Mouse (Mus musculus) gastrocnemius, adult 2 months (tissue): ENCODE data around the gene Dach1. TPM values are rescaled to one million over a fixed set of nuclear protein-coding genes. Genes with fewer than 3 reads are reported as not detected.

Experiments used
- DNase-seq: peaks from one replicate; pipeline ENCODE4 v3.0.0; 2022
- H3K27ac ChIP-seq: fragments of 200-600 bp; 2 replicates; pipeline ENCODE4 v1.8.1; 2022; ENCODE audit warnings: mild to moderate bottlenecking
- H3K4me3 ChIP-seq: fragments of 200-600 bp; 2 replicates; pipeline ENCODE4 v1.8.1; 2022; ENCODE audit warnings: mild to moderate bottlenecking, moderate library complexity
- CTCF ChIP-seq: fragments of 200-600 bp; IDR thresholded peaks from 2 replicates; pipeline ENCODE4 v1.8.1; 2022; ENCODE audit warnings: antibody characterized with exemption, mild to moderate bottlenecking, moderate library complexity
- intact Hi-C: fragments of 180-260 bp; cut with DNase I; formaldehyde crosslinking; loops from one replicate; pipeline ENCODE4 v1.15.1; 2025
- total RNA-seq, 2 experiments: library from RNA; stranded (reverse); gene quantifications; 2 replicates each; pipeline ENCODE4 v1.2.3; 2021

Gene Dach1
- total RNA-seq, 2 experiments from 2014 or later, result 2.5 to 4.3 TPM

DNA sequence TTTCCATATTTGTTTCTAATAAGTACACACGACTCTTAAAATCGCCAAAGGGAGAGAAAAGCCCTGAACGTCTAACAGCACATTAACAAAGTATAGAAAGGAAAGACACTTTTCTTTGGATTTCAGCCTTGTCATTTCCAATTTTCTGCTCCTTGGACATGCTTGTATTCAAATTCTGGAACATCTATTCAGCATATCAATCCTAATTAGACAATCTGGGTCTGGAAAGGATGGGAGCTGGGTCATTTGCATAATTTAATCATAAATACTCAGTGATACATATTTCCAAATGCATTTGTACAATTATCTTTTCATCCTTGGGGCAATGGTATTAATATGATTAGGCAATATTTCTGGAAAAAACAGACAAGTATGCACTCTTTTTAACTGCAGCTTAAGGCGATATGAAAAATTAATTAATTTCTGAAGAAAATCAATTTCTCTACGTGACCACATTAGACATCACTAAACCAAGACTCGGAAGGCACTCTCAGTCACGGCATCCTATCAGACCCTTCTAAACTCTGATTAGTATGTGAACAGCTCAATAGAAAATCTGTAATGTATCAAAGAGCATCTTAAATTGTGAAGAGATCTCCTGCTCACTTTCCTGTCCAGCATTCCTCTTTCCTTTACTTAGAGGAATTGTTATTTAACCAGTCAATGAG lies 13.7 kb downstream of the Dach1 start:
- TF ChIP-seq CTCF, result no peak
- H3K27ac ChIP-seq, result no peak overlapping the region
- no peak for DNase-seq

GRCm38 (mm10) chr14:98154832-98155422 lies 14.6 kb downstream of the Dach1 start:
- no peak for TF ChIP-seq CTCF
- intact Hi-C loops, result no loop called here
- H3K27ac ChIP-seq, result no peak overlapping the region
- no peak overlapping the region for H3K4me3 ChIP-seq
- no peak for DNase-seq

More for the DNA sequence above, 13.7 kb downstream of the Dach1 start:
- H3K4me3 ChIP-seq, result no peak overlapping the region
- intact Hi-C loops, result no loop called here

GRCm38 (mm10) chr14:98141758-98142157 lies 27.8 kb downstream of the Dach1 start:
- DNase-seq, result no peak
- intact Hi-C loops, result no loop called here
- TF ChIP-seq CTCF, result no peak
- Histone ChIP-seq H3K27ac (no peak overlapping the region), H3K4me3 (no peak overlapping the region)

DNA sequence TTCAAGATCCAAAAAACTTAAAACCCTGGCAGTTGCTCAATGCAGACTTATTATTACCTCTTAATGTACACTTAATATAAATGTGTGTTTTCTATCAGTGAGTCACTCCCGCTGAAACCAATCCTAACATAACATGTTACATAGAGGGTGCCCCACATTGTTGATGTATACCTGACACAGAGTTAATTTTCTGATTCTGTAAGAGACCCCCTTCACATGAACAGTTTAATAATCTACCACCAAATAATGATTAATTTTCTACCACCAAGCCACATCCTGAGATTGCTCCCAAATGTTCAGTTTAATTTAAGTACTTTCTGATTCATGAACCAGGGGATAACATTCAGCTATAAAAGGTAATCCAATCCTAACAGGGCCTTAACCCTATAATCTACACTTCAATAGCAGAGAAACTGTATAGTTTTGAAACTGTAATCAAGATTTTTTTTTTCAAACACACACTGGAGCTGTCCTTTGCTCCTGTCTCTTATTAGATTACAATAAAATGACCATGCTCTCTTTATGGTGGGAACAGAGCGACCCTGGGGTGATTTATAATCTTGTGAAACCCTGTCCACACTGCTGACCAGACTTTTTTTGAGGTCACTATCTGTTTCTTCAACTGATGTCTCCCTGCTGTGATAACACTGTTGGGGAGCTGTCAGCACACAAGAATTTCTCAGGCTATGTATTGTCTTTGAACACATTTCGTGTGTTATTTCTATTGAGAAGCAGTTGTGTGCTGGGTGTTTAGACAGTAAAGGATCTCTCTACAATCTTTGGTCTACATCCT lies 30.5 kb downstream of the Dach1 start:
- TF ChIP-seq CTCF, result no peak
- DNase-seq, result no peak
- no peak overlapping the region for H3K4me3 ChIP-seq
- intact Hi-C loops, result no loop called here
- no peak overlapping the region for H3K27ac ChIP-seq

DNA sequence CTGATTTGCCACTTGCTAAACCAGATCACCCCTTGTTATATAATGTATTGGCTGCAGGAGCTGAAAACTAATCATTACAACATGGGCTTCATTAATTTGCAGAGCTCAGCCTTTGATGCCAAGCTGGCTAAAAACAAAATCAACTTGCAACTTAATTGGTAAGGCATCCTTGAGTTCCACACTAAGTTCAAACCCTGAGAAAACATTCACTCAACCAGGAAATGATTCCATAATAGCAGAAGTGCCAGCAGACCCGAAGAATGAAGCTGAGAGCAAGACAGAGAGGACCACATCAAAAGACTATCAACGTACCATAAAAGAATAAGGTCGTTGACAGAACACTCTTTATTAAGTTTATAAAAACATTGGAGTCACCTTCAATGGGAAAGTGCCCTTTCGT lies 35.0 kb downstream of the Dach1 start:
- no peak for DNase-seq
- no peak for TF ChIP-seq CTCF
- intact Hi-C loops, result no loop called here
- H3K27ac ChIP-seq, result no peak overlapping the region
- H3K4me3 ChIP-seq, result no peak overlapping the region

- DNase-seq, result no peak
- TF ChIP-seq CTCF, result no peak
- no peak overlapping the region for H3K4me3 ChIP-seq
- intact Hi-C loops, result no loop called here
- no peak overlapping the region for H3K27ac ChIP-seq
Measured at GRCm38 (mm10) chr14:98123032-98123431, 46.5 kb downstream of the Dach1 start.

DNA sequence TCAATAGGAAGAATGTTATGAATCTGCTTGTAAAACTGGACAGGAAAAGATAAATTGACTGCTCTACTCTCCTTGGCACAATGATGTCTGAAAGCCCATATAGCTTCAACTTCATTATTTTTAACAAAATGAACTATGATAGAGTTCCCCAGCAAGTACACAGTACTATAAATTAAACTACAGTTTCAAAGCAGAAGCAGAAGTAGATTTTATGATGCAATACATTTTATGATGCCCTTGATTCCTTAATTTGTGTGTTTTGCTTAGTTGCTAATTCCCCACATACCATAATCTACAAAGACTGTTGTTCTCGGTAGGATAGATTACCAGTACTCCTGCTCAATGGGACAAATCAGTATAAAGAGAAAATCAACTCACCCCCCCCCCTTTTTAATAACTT lies 52.9 kb downstream of the Dach1 start:
- intact Hi-C loops, result no loop called here
- Histone ChIP-seq H3K27ac (no peak overlapping the region), H3K4me3 (no peak overlapping the region)
- no peak for DNase-seq
- TF ChIP-seq CTCF, result no peak

DNA sequence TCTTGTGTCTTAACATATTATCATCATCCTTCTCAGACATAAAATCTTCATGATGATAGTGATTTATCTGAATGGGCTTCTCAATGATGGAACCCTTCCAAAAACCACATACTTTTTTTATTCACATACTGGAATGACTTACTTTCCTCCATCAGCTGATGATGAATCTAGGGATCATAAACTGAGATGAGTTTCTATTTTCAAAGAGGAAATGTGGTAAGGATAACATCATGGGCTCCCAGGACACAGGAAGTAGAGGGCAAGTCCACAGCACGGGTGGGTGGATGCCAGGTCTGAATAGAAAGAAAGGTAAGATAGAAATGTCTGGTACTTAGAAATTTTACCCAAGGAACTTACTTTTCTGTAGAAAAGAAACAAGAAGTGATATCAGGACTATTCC lies 56.5 kb downstream of the Dach1 start:
- intact Hi-C loops, result no loop called here
- no peak for TF ChIP-seq CTCF
- DNase-seq, result no peak
- no peak overlapping the region for H3K4me3 ChIP-seq
- no peak overlapping the region for H3K27ac ChIP-seq

GRCm38 (mm10) chr14:98109929-98110328 lies 59.6 kb downstream of the Dach1 start:
- intact Hi-C loops, result no loop called here
- TF ChIP-seq CTCF, result no peak
- no peak for DNase-seq
- Histone ChIP-seq H3K27ac (no peak overlapping the region), H3K4me3 (no peak overlapping the region)

DNA sequence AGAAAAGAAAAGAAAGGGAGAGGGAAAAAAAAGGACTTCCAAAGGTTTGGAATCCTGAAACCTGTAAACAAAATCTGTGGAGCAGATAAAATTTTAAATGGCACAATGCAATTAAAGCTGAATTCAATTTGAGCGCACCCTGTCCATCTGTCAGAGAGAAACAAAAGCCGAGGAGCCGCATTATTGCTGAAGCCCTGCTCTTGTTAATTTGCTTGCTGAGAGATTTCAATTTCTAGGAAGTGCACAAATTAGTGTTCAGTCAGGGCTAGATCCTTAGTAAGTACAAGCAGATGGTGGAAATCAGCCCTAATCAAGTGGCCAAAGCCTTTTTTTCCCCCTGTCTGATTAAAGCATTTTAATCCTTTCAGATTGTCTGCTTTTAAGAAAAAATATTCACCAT lies 60.8 kb downstream of the Dach1 start:
- TF ChIP-seq CTCF, result no peak

GRCm38 (mm10) chr14:98106208-98106607 lies 63.4 kb downstream of the Dach1 start:
- TF ChIP-seq CTCF, result no peak
- DNase-seq, result no peak
- H3K4me3 ChIP-seq, result no peak overlapping the region
- H3K27ac ChIP-seq, result no peak overlapping the region
- intact Hi-C loops, result no loop called here

More for the DNA sequence above, 60.8 kb downstream of the Dach1 start:
- DNase-seq, result no peak
- Histone ChIP-seq H3K4me3 (no peak overlapping the region), H3K27ac (no peak overlapping the region)
- intact Hi-C loops, result no loop called here

DNA sequence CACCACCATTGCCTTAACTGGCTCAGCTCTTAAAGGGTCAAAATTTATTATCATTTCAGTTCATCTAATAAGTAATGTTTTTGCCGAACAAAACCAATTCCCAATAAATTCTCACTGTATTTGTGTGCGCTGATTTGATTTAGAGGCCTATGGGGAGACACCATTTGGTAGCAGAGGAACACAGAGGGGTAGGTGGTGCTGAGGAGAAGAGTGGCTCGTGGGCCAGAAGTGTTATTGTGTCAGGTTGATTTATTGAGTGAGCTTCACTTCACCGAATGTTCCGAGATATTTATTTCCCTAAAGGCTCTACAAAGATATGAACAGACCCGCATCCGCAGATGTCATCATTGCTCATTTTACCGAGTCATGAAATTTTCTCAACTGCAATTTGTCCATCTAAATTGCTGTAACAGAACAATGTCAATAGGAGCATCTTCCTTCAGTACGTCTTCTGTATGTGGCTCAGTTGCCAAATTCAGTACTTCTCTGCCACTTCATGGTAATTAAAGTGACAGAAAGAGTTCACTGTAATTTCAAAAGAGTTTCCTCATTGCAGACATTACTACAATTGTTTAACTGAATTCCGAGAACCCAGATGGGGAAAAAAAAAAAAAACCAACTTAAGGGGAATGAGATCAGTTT lies 65.1 kb downstream of the Dach1 start:
- DNase-seq, result no peak
- H3K27ac ChIP-seq, result no peak overlapping the region
- no peak overlapping the region for H3K4me3 ChIP-seq
- intact Hi-C loops, result no loop called here
- TF ChIP-seq CTCF, result no peak

DNA sequence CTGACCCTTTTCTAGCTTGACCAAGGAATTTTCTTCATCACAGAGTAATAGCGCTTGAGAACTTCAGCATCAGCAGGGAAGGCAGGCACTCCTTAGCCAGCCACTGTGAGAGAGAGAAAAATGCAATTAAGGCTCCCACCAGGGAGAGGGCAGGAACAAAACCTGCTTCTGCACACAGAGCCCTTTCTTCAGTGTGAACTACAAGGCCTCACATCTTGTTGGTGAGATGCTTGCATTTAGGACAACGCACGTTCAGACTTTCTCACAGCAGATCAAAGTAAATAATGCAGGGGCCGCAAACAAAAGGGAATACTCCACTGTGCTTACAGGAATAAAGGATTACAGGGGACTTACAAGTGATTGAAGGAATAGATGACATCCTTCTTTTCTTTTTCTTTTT lies 74.3 kb downstream of the Dach1 start:
- Histone ChIP-seq H3K4me3 (no peak overlapping the region), H3K27ac (no peak overlapping the region)
- no peak for DNase-seq
- intact Hi-C loops, result no loop called here
- no peak for TF ChIP-seq CTCF
